Mouse (Mus musculus): ENCODE data around the gene Gm49358. TPM values are rescaled to one million over a fixed set of nuclear protein-coding genes. Genes with fewer than 3 reads are reported as not detected.

Gene Gm49358
- polyA plus RNA-seq, 1 experiment = not detected

GRCm38 (mm10) chr10:86785396-86785795 is 21.6 kb downstream of the Gm49358 start:
- Histone ChIP-seq H3K4me3 (ENCODE audit: insufficient read depth, low read length) (no peak overlapping the region), H3K27ac (ENCODE audit: insufficient read depth, low read depth, low read length) (no peak overlapping the region), H3K4me1 (ENCODE audit: control insufficient read depth, insufficient read depth, low read length) (peaks cover 28% of the 10 kb centered on the region)
- no peak for TF ChIP-seq POLR2A (IDR thresholded peaks at IDR 0.05; ENCODE audit: borderline replicate concordance, low read depth, low read length)
- TF ChIP-seq CTCF (IDR thresholded peaks at IDR 0.05; ENCODE audit: low read depth, low read length) = no peak

- H3K27ac ChIP-seq (ENCODE audit: insufficient read depth, low read depth, low read length) = no peak overlapping the region
- H3K4me3 ChIP-seq (ENCODE audit: insufficient read depth, low read length) = no peak overlapping the region
- no peak for TF ChIP-seq CTCF (IDR thresholded peaks at IDR 0.05; ENCODE audit: low read depth, low read length)
- no peak for TF ChIP-seq POLR2A (IDR thresholded peaks at IDR 0.05; ENCODE audit: borderline replicate concordance, low read depth, low read length)
- H3K4me1 ChIP-seq (ENCODE audit: control insufficient read depth, insufficient read depth, low read length) = peaks cover 25% of the 10 kb centered on the region
Measured at GRCm38 (mm10) chr10:86786083-86786482, 22.3 kb downstream of the Gm49358 start.

GRCm38 (mm10) chr10:86788193-86788592 is 24.4 kb downstream of the Gm49358 start:
- no peak overlapping the region for H3K27ac ChIP-seq (ENCODE audit: insufficient read depth, low read depth, low read length)
- H3K4me1 ChIP-seq (ENCODE audit: control insufficient read depth, insufficient read depth, low read length) = peaks cover 18% of the 10 kb centered on the region
- TF ChIP-seq POLR2A (IDR thresholded peaks at IDR 0.05; ENCODE audit: borderline replicate concordance, low read depth, low read length) (no peak), CTCF (IDR thresholded peaks at IDR 0.05; ENCODE audit: low read depth, low read length) (no peak)
- no peak overlapping the region for H3K4me3 ChIP-seq (ENCODE audit: insufficient read depth, low read length)

GRCm38 (mm10) chr10:86789146-86789672 is 25.4 kb downstream of the Gm49358 start:
- Histone ChIP-seq H3K4me1 (ENCODE audit: control insufficient read depth, insufficient read depth, low read length) (peaks cover 22% of the 10 kb centered on the region), H3K27ac (ENCODE audit: insufficient read depth, low read depth, low read length) (no peak overlapping the region), H3K4me3 (ENCODE audit: insufficient read depth, low read length) (no peak overlapping the region)
- TF ChIP-seq POLR2A (IDR thresholded peaks at IDR 0.05; ENCODE audit: borderline replicate concordance, low read depth, low read length) (no peak), CTCF (IDR thresholded peaks at IDR 0.05; ENCODE audit: low read depth, low read length) (no peak)

GRCm38 (mm10) chr10:86791507-86792184 is 27.9 kb downstream of the Gm49358 start:
- no peak overlapping the region for H3K27ac ChIP-seq (ENCODE audit: insufficient read depth, low read depth, low read length)
- peaks cover 9% of the 10 kb centered on the region for H3K4me1 ChIP-seq (ENCODE audit: control insufficient read depth, insufficient read depth, low read length)
- no peak overlapping the region for H3K4me3 ChIP-seq (ENCODE audit: insufficient read depth, low read length)
- TF ChIP-seq CTCF (IDR thresholded peaks at IDR 0.05; ENCODE audit: low read depth, low read length) (no peak), POLR2A (IDR thresholded peaks at IDR 0.05; ENCODE audit: borderline replicate concordance, low read depth, low read length) (no peak)

- Histone ChIP-seq H3K27ac (ENCODE audit: insufficient read depth, low read depth, low read length) (no peak overlapping the region), H3K4me3 (ENCODE audit: insufficient read depth, low read length) (no peak overlapping the region), H3K4me1 (ENCODE audit: control insufficient read depth, insufficient read depth, low read length) (peaks cover 9% of the 10 kb centered on the region)
- TF ChIP-seq CTCF (IDR thresholded peaks at IDR 0.05; ENCODE audit: low read depth, low read length) = no peak
- no peak for TF ChIP-seq POLR2A (IDR thresholded peaks at IDR 0.05; ENCODE audit: borderline replicate concordance, low read depth, low read length)
Measured at GRCm38 (mm10) chr10:86793509-86793951, 29.8 kb downstream of the Gm49358 start.

- H3K4me3 ChIP-seq (ENCODE audit: insufficient read depth, low read length) = no peak overlapping the region
- TF ChIP-seq CTCF (IDR thresholded peaks at IDR 0.05; ENCODE audit: low read depth, low read length) (no peak), POLR2A (IDR thresholded peaks at IDR 0.05; ENCODE audit: borderline replicate concordance, low read depth, low read length) (no peak)
- H3K27ac ChIP-seq (ENCODE audit: insufficient read depth, low read depth, low read length) = no peak overlapping the region
Measured at GRCm38 (mm10) chr10:86794196-86794595, 30.4 kb downstream of the Gm49358 start.

GRCm38 (mm10) chr10:86794794-86795535 is 31.2 kb downstream of the Gm49358 start:
- TF ChIP-seq POLR2A (IDR thresholded peaks at IDR 0.05; ENCODE audit: borderline replicate concordance, low read depth, low read length) = no peak
- TF ChIP-seq CTCF (IDR thresholded peaks at IDR 0.05; ENCODE audit: low read depth, low read length) = no peak
- Histone ChIP-seq H3K4me1 (ENCODE audit: control insufficient read depth, insufficient read depth, low read length) (peaks cover 9% of the 10 kb centered on the region), H3K4me3 (ENCODE audit: insufficient read depth, low read length) (no peak overlapping the region), H3K27ac (ENCODE audit: insufficient read depth, low read depth, low read length) (no peak overlapping the region)

More at GRCm38 (mm10) chr10:86794196-86794595, 30.4 kb downstream of the Gm49358 start:
- peaks cover 9% of the 10 kb centered on the region for H3K4me1 ChIP-seq (ENCODE audit: control insufficient read depth, insufficient read depth, low read length)

- TF ChIP-seq POLR2A (IDR thresholded peaks at IDR 0.05; ENCODE audit: borderline replicate concordance, low read depth, low read length) (no peak), CTCF (IDR thresholded peaks at IDR 0.05; ENCODE audit: low read depth, low read length) (no peak)
- no peak overlapping the region for H3K4me3 ChIP-seq (ENCODE audit: insufficient read depth, low read length)
Measured at GRCm38 (mm10) chr10:86796073-86796741, 32.4 kb downstream of the Gm49358 start.

More at GRCm38 (mm10) chr10:86796073-86796741, 32.4 kb downstream of the Gm49358 start:
- Histone ChIP-seq H3K4me1 (ENCODE audit: control insufficient read depth, insufficient read depth, low read length) (peaks cover 9% of the 10 kb centered on the region), H3K27ac (ENCODE audit: insufficient read depth, low read depth, low read length) (no peak overlapping the region)
